Mouse (Mus musculus) cerebellum, adult 9-11 months (tissue): ENCODE data around the gene Tnfsfm13.

Source experiments
- DNase-seq: peaks from one replicate; pipeline ENCODE4 v3.0.0; 2022

The Tnfsfm13 gene

GRCm38 (mm10) chr11:69680136-69680855 lies 15.6 kb downstream of the Tnfsfm13 start:
- peak; percentile 71 for DNase-seq

GRCm38 (mm10) chr11:69679144-69679543 lies 16.8 kb downstream of the Tnfsfm13 start:
- DNase-seq = no peak

GRCm38 (mm10) chr11:69672211-69672706 lies 23.6 kb downstream of the Tnfsfm13 start, which contains the start of gene Eif4a1:
Eif4a1 (minus strand) TSS chr11:69672423.
- DNase-seq = peak; percentile 100

- no peak for DNase-seq
Measured at GRCm38 (mm10) chr11:69671726-69672124, 24.2 kb downstream of the Tnfsfm13 start.

GRCm38 (mm10) chr11:69670786-69671725 lies 24.8 kb downstream of the Tnfsfm13 start:
- DNase-seq = peak; percentile 97

- DNase-seq = no peak
Measured at GRCm38 (mm10) chr11:69666665-69667005, 29.3 kb downstream of the Tnfsfm13 start.

GRCm38 (mm10) chr11:69665961-69666664 lies 29.8 kb downstream of the Tnfsfm13 start, which contains the start of gene Cd68:
Cd68 (minus strand) TSS chr11:69666153.
- peak; percentile 34 for DNase-seq

GRCm38 (mm10) chr11:69665457-69665960 lies 30.4 kb downstream of the Tnfsfm13 start:
- DNase-seq = peak; percentile 46

- no peak for DNase-seq
Measured at GRCm38 (mm10) chr11:69664841-69665240, 31.1 kb downstream of the Tnfsfm13 start.

- DNase-seq = peak; percentile 63
Measured at GRCm38 (mm10) chr11:69663795-69664194, 32.1 kb downstream of the Tnfsfm13 start.

- DNase-seq = peak; percentile 72
Measured at GRCm38 (mm10) chr11:69662967-69663671, 32.8 kb downstream of the Tnfsfm13 start.

- DNase-seq = peak; percentile 98
Measured at GRCm38 (mm10) chr11:69662213-69662966, 33.5 kb downstream of the Tnfsfm13 start, which contains the start of gene Mpdu1. Mpdu1 (minus strand) TSS chr11:69662642.

GRCm38 (mm10) chr11:69661221-69661881 lies 34.5 kb downstream of the Tnfsfm13 start:
- DNase-seq = peak; percentile 57

- peak; percentile 38 for DNase-seq
Measured at GRCm38 (mm10) chr11:69657462-69657881, 38.4 kb downstream of the Tnfsfm13 start.

- DNase-seq = peak; percentile 49
Measured at GRCm38 (mm10) chr11:69656617-69657461, 39.1 kb downstream of the Tnfsfm13 start.

GRCm38 (mm10) chr11:69656065-69656455 lies 39.8 kb downstream of the Tnfsfm13 start:
- peak; percentile 46 for DNase-seq

- DNase-seq = peak; percentile 70
Measured at GRCm38 (mm10) chr11:69655264-69656064, 40.4 kb downstream of the Tnfsfm13 start, which contains the start of gene Sox15. Sox15 (plus strand) TSS chr11:69655314.

GRCm38 (mm10) chr11:69654760-69655159 lies 41.1 kb downstream of the Tnfsfm13 start:
- DNase-seq = peak; percentile 34
